Mouse (Mus musculus): ENCODE data around the gene Ttc21b. TPM values are rescaled to one million over a fixed set of nuclear protein-coding genes. Genes with fewer than 3 reads are reported as not detected.
A peak's percentile ranks its signal among the peaks of the same experiment; 100 is the strongest.

Gene Ttc21b
- polyA plus RNA-seq, 1 experiment from 2014 or later = 14.8 TPM

GRCm38 (mm10) chr2:66178848-66179215 lies 77.6 kb downstream of the Ttc21b start:
- 19% methylated on average over 5 of the region's 5 CpGs for WGBS
- peak overlapping the region; percentile 41 for H3K4me2 ChIP-seq (ENCODE audit: low read length)
- H3K9ac ChIP-seq (replicated peaks; ENCODE audit: low read depth, low read length) = no peak overlapping the region; the same call in 1 of the 2 replicates
- H3K27me3 ChIP-seq (replicated peaks; ENCODE audit: control insufficient read depth, insufficient read depth, low read length) = no peaks in the 10 kb centered on the region
- no peaks in the 10 kb centered on the region for H3K9me3 ChIP-seq (ENCODE audit: control insufficient read depth, low read length)
- no peak for ATAC-seq
- H3K4me1 ChIP-seq (replicated peaks; ENCODE audit: control insufficient read depth, insufficient read depth, low read length) = peaks cover 29% of the 10 kb centered on the region
- peak overlapping the region; percentile 25 for H3K27ac ChIP-seq (ENCODE audit: low read length)
- H3K36me3 ChIP-seq (ENCODE audit: control insufficient read depth, insufficient read depth) = no peaks in the 10 kb centered on the region
- no peak overlapping the region for H3K4me3 ChIP-seq (replicated peaks; ENCODE audit: low read length)

- Histone ChIP-seq H3K9ac (replicated peaks; ENCODE audit: low read depth, low read length) (no peak overlapping the region; the same call in 1 of the 2 replicates), H3K4me1 (replicated peaks; ENCODE audit: control insufficient read depth, insufficient read depth, low read length) (peaks cover 29% of the 10 kb centered on the region), H3K9me3 (ENCODE audit: control insufficient read depth, low read length) (no peaks in the 10 kb centered on the region), H3K27me3 (replicated peaks; ENCODE audit: control insufficient read depth, insufficient read depth, low read length) (no peaks in the 10 kb centered on the region), H3K27ac (ENCODE audit: low read length) (peak overlapping the region; percentile 25), H3K4me2 (ENCODE audit: low read length) (peak overlapping the region; percentile 41), H3K36me3 (ENCODE audit: control insufficient read depth, insufficient read depth) (no peaks in the 10 kb centered on the region), H3K4me3 (replicated peaks; ENCODE audit: low read length) (no peak overlapping the region)
- ATAC-seq = peak; percentile 63
- WGBS = 14% methylated on average over 9 of the region's 9 CpGs
These were observed 78.2 kb downstream of the Ttc21b start for GRCm38 (mm10) chr2:66177886-66178847.

DNA sequence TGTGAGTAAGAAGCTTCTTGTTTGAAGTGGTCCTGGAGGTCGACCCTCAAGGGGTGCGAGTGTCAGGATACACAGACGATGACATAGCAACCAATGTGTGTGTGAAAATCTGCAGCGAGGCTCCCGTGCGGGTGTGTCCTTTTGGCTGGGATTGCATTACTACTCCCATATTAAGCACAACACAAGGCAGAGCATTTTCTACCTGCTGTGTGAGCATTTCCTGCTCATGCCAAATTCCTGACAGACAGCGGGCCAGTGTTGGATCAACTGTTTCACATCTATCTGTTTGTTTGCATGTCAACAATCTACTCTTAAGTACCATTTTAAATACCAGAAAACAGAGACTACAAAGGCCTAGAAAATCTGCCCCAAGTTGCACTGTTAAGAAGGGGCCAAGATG lies 79.4 kb downstream of the Ttc21b start:
- ATAC-seq = no peak
- peaks cover 29% of the 10 kb centered on the region for H3K4me1 ChIP-seq (replicated peaks; ENCODE audit: control insufficient read depth, insufficient read depth, low read length)
- no peaks in the 10 kb centered on the region for H3K9me3 ChIP-seq (ENCODE audit: control insufficient read depth, low read length)
- no peak overlapping the region for H3K4me3 ChIP-seq (replicated peaks; ENCODE audit: low read length)
- WGBS = 66% methylated on average over 7 of the region's 7 CpGs
- H3K9ac ChIP-seq (replicated peaks; ENCODE audit: low read depth, low read length) = no peak overlapping the region
- no peaks in the 10 kb centered on the region for H3K36me3 ChIP-seq (ENCODE audit: control insufficient read depth, insufficient read depth)
- H3K4me2 ChIP-seq (ENCODE audit: low read length) = no peak overlapping the region
- H3K27me3 ChIP-seq (replicated peaks; ENCODE audit: control insufficient read depth, insufficient read depth, low read length) = no peaks in the 10 kb centered on the region
- peak overlapping the region; percentile 12; the same call in 1 of the 2 replicates for H3K27ac ChIP-seq (ENCODE audit: low read length)

DNA sequence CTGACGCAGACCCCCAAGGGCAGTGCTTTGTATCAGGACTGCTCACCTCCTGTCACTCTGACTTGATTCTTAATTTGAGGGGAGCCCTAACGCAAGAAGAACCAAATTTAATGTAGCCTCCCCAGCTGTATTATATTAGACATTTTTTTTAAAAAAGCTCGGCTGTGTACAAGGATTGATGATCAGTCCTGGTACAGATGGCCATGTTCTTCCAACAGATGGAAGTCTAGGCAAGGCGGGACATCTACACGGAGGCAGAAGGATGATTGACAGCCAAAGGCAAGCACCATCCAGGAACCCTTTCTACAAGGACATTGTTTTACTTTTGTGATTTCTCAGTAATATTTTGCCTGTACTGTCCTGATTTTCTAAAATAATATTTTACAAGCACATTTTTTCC lies 83.3 kb downstream of the Ttc21b start:
- no peak overlapping the region for H3K9ac ChIP-seq (replicated peaks; ENCODE audit: low read depth, low read length)
- no peak overlapping the region for H3K4me2 ChIP-seq (ENCODE audit: low read length)
- no peak overlapping the region for H3K4me3 ChIP-seq (replicated peaks; ENCODE audit: low read length)
- H3K36me3 ChIP-seq (ENCODE audit: control insufficient read depth, insufficient read depth) = no peaks in the 10 kb centered on the region
- no peaks in the 10 kb centered on the region for H3K9me3 ChIP-seq (ENCODE audit: control insufficient read depth, low read length)
- H3K27me3 ChIP-seq (replicated peaks; ENCODE audit: control insufficient read depth, insufficient read depth, low read length) = no peaks in the 10 kb centered on the region
- ATAC-seq = peak; percentile 71
- peaks cover 9% of the 10 kb centered on the region for H3K4me1 ChIP-seq (replicated peaks; ENCODE audit: control insufficient read depth, insufficient read depth, low read length)
- WGBS = 62% methylated on average over 5 of the region's 5 CpGs
- no peak overlapping the region for H3K27ac ChIP-seq (ENCODE audit: low read length)

DNA sequence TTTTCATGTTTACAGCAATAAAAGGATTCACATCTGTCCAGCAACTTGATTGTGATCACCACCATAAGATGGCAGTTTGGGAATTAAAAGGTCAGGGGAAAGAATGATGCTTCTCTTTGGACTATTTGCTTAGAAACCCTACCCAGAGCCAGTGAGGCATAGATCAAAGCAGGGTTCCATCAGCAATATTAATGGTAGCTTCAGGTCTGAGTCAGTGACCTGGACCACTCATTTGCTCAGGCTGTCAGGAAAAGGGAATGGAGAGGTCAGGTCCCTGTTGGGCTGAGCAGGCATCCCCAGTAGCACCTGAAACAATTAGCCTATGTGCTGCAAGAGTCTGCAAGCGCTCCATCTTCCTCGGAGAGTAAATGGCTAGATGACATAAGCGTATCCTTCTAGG lies 84.8 kb downstream of the Ttc21b start:
- WGBS = 97% methylated on average over 3 of the region's 3 CpGs
- Histone ChIP-seq H3K27ac (ENCODE audit: low read length) (no peak overlapping the region), H3K36me3 (ENCODE audit: control insufficient read depth, insufficient read depth) (no peaks in the 10 kb centered on the region), H3K9me3 (ENCODE audit: control insufficient read depth, low read length) (no peaks in the 10 kb centered on the region), H3K27me3 (replicated peaks; ENCODE audit: control insufficient read depth, insufficient read depth, low read length) (no peaks in the 10 kb centered on the region), H3K9ac (replicated peaks; ENCODE audit: low read depth, low read length) (no peak overlapping the region), H3K4me1 (replicated peaks; ENCODE audit: control insufficient read depth, insufficient read depth, low read length) (no peaks in the 10 kb centered on the region), H3K4me3 (replicated peaks; ENCODE audit: low read length) (no peak overlapping the region), H3K4me2 (ENCODE audit: low read length) (no peak overlapping the region)
- ATAC-seq = no peak

DNA sequence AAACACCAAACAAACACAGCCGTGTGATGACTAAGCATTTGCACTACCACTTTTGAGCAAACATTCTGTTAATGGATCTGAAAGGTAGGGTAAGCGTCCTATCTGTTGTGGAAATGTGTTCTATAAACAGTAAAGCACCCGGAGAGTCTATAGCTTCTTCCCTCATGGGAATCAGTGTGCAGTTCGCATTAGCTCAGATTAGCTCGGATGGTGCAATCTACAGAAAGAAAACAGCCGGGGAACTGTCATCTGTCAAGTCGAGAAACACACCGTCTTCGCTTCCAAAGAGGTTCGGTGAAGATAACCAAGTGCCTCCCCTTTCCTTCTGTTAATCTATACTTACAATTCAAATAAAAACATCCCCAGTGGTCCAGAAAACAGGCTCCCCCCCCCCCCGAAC lies 85.7 kb downstream of the Ttc21b start:
- Histone ChIP-seq H3K4me3 (replicated peaks; ENCODE audit: low read length) (no peak overlapping the region), H3K27ac (ENCODE audit: low read length) (no peak overlapping the region), H3K27me3 (replicated peaks; ENCODE audit: control insufficient read depth, insufficient read depth, low read length) (no peaks in the 10 kb centered on the region), H3K9me3 (ENCODE audit: control insufficient read depth, low read length) (no peaks in the 10 kb centered on the region), H3K4me1 (replicated peaks; ENCODE audit: control insufficient read depth, insufficient read depth, low read length) (no peaks in the 10 kb centered on the region), H3K4me2 (ENCODE audit: low read length) (no peak overlapping the region), H3K36me3 (ENCODE audit: control insufficient read depth, insufficient read depth) (no peaks in the 10 kb centered on the region), H3K9ac (replicated peaks; ENCODE audit: low read depth, low read length) (no peak overlapping the region)
- WGBS = 77% methylated on average over 11 of the region's 11 CpGs
- no peak for ATAC-seq

DNA sequence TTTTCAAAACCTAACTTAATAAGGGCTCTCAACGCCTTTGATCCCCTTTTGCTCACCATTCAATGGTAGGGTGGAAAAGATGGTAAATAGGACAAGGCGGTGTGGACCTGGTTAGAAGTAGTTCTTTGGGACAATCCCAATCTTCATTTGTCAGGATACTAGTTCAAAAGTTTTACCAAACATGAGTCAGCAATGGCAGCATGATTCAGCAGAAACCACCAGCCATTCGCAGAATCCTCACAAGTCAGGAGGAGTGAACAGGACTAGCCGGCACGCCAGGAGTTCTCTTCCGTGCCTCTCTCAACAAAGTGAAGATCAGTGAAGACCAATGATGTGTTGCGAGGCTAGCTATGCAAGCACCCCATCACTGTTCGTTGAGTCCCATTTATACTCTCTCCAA lies 91.4 kb downstream of the Ttc21b start:
- H3K4me2 ChIP-seq (ENCODE audit: low read length) = no peak overlapping the region
- H3K4me1 ChIP-seq (replicated peaks; ENCODE audit: control insufficient read depth, insufficient read depth, low read length) = no peaks in the 10 kb centered on the region
- H3K27me3 ChIP-seq (replicated peaks; ENCODE audit: control insufficient read depth, insufficient read depth, low read length) = no peaks in the 10 kb centered on the region
- ATAC-seq = no peak
- no peak overlapping the region for H3K4me3 ChIP-seq (replicated peaks; ENCODE audit: low read length)
- H3K9me3 ChIP-seq (ENCODE audit: control insufficient read depth, low read length) = no peaks in the 10 kb centered on the region
- H3K27ac ChIP-seq (ENCODE audit: low read length) = no peak overlapping the region
- 97% methylated on average over 8 of the region's 8 CpGs for WGBS
- H3K36me3 ChIP-seq (ENCODE audit: control insufficient read depth, insufficient read depth) = no peaks in the 10 kb centered on the region
- H3K9ac ChIP-seq (replicated peaks; ENCODE audit: low read depth, low read length) = no peak overlapping the region

DNA sequence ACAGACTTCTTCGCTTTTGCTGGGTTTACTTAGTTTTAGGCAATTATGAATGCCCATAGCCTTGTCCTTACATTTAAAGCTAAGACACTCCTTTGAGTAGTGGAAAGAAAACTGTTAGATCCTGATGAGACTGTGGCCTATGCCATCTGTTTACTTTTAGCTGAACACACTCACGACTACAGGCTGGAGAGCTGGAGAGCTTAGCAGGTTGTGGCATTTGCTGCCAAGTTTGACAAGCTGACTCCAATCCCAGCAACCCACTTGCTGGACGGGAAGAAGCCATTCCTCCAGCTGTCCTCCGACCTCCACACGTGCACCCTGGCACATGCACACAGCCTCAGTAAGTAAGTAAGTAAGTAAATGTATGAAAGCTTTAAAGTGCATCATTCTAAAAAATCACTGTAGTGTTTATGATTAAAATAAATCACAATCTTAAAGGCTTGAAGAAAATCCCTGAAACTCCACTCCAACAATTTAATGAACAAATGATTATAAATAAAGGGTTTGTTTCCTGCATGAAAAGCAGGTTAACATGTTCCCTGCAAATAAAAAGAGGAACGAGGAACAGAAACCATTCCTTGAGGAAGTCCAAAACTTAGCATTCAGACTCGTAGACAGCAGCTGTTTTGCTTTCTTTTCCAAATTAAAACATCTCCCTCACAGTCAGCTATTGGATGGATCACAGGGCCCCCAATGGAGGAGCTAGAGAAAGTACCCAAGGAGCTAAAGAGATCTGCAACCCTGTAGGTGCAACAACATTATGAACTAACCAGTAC lies 98.1 kb downstream of the Ttc21b start:
- peaks cover 18% of the 10 kb centered on the region for H3K4me1 ChIP-seq (replicated peaks; ENCODE audit: control insufficient read depth, insufficient read depth, low read length)
- no peak overlapping the region for H3K9ac ChIP-seq (replicated peaks; ENCODE audit: low read depth, low read length)
- no peaks in the 10 kb centered on the region for H3K9me3 ChIP-seq (ENCODE audit: control insufficient read depth, low read length)
- no peaks in the 10 kb centered on the region for H3K27me3 ChIP-seq (replicated peaks; ENCODE audit: control insufficient read depth, insufficient read depth, low read length)
- no peak overlapping the region for H3K4me3 ChIP-seq (replicated peaks; ENCODE audit: low read length)
- no peak overlapping the region for H3K27ac ChIP-seq (ENCODE audit: low read length)
- no peak overlapping the region for H3K4me2 ChIP-seq (ENCODE audit: low read length)
- H3K36me3 ChIP-seq (ENCODE audit: control insufficient read depth, insufficient read depth) = no peaks in the 10 kb centered on the region
- 53% methylated on average over 7 of the region's 7 CpGs for WGBS
- peak; percentile 64 for ATAC-seq

DNA sequence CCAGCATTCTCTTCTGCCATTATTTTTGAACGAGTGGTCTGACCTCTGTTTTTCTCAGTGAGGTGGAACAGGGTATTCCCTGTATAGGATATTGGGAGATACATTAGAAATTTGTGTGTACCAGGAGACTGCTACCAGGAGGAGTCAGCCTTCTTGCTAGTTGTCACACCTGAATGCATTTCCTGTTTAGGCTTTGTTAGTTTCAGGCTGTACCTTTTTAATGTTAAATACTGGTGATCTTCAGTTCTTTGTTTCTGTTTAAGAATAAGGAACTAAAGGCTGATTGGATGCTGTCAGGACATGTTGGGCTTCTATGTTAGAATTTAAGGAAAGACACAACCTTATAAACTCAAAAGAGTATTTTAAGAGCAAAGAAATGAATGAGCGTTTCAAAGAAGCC lies 105.0 kb downstream of the Ttc21b start:
- ATAC-seq = no peak
- Histone ChIP-seq H3K27ac (ENCODE audit: low read length) (no peak overlapping the region), H3K4me2 (ENCODE audit: low read length) (no peak overlapping the region), H3K9me3 (ENCODE audit: control insufficient read depth, low read length) (no peaks in the 10 kb centered on the region), H3K4me1 (replicated peaks; ENCODE audit: control insufficient read depth, insufficient read depth, low read length) (peaks cover 11% of the 10 kb centered on the region), H3K9ac (replicated peaks; ENCODE audit: low read depth, low read length) (no peak overlapping the region), H3K4me3 (replicated peaks; ENCODE audit: low read length) (no peak overlapping the region), H3K27me3 (replicated peaks; ENCODE audit: control insufficient read depth, insufficient read depth, low read length) (no peaks in the 10 kb centered on the region), H3K36me3 (ENCODE audit: control insufficient read depth, insufficient read depth) (no peaks in the 10 kb centered on the region)
- WGBS = 83% methylated on average over 2 of the region's 2 CpGs

Measured in forebrain, embryonic 16.5 days (tissue).